Mouse (Mus musculus) T-helper 17 cell (primary cell): ENCODE results near the gene Unc5a.

Experiments
- in situ Hi-C, 2 experiments: fragments of 300-600 bp; cut with MboI, MseI; formaldehyde crosslinking; loops; 1 replicate in 1 of 2; 2 replicates in 1 of 2; pipeline ENCODE4 v1.15.1; 2025; ENCODE audit warnings: high pct_unique_total_duplicates in 2 of 2

The Unc5a gene

GRCm38 (mm10) chr13:55002090-55002489, 52.9 kb downstream of the Unc5a start:
- in situ Hi-C loops = no loop called here

GRCm38 (mm10) chr13:55004646-55005045, 55.4 kb downstream of the Unc5a start:
- in situ Hi-C loops = no loop called here

GRCm38 (mm10) chr13:55005691-55006414, 56.6 kb downstream of the Unc5a start:
- in situ Hi-C loops = no loop called here

DNA sequence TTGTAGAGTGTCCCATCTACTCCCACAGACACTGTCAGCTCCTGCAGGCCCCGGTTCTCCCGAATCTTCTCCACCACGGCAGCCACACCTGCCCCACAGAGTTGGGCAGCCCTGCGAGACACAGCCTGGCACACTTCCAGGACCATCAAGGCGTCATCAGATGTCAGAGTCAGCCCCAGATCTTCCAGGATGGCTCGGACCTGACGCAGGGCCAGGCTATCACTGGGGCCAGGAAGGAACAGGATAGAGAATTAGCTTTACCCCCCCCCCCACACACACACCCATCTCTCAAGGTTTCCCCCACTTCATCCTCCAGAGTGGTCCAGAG, 57.2 kb downstream of the Unc5a start:
- in situ Hi-C loops = no loop called here

DNA sequence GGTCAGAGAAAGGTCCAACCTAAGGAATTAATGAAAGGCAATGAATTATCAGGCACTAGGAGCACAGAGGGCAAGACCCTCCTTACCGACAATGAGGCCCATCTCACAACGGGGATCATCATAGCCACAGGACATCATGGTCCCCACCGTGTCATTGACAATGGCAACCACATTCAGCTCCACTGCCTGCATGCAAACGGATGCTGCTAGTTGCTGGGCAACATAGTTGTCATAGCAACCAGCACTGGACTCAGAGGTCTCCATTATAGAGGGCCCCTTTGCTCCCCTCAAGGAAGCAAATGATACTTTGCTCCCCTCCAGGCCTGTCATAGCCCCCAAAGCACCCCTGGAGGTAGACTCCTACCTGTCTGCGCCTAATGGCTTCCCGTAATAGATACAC, 59.4 kb downstream of the Unc5a start:
- in situ Hi-C loops = no loop called here

DNA sequence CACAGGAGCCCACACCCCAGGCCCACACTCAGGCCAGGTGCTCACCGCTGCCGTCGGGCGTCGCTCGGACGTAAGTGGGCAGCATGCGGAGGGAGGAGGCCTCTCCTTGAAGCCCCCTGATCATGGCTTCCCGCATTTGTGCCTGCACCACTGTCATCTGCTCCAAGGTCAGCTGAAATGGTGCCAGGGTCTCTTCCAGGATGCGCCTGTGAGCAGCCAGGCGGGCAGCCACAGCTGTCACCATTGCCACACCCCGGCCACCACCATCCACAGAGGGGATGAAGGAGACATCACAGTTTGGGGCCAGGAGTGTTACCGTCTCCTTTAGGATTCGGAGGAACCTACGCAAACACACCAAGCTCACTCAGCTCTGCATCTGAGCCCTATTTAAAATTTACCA, 61.9 kb downstream of the Unc5a start:
- in situ Hi-C loops = no loop called here

GRCm38 (mm10) chr13:55011981-55012478, 62.8 kb downstream of the Unc5a start:
- in situ Hi-C loops = no loop called here

GRCm38 (mm10) chr13:55013702-55014344, 64.6 kb downstream of the Unc5a start:
- in situ Hi-C loops = no loop called here

DNA sequence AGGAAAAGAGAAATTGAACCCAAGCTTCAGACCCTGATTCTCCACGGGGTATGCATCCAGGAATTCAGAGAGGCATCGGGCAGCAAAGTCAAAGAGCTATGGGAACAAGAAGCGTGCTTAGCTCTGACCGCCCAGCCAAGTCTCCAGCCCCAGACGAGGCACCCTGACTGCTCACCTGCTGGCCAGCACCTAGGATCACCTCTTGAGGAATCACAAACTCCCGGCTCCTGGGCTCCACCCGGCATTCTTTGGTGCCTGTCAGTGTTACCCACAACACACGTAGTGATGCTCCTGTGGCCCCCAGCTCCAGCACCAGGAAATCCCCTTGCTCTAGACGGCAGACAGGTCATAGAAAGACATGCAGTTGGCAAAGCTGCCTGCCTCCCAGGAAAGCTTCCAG, 65.2 kb downstream of the Unc5a start:
- in situ Hi-C loops = no loop called here

DNA sequence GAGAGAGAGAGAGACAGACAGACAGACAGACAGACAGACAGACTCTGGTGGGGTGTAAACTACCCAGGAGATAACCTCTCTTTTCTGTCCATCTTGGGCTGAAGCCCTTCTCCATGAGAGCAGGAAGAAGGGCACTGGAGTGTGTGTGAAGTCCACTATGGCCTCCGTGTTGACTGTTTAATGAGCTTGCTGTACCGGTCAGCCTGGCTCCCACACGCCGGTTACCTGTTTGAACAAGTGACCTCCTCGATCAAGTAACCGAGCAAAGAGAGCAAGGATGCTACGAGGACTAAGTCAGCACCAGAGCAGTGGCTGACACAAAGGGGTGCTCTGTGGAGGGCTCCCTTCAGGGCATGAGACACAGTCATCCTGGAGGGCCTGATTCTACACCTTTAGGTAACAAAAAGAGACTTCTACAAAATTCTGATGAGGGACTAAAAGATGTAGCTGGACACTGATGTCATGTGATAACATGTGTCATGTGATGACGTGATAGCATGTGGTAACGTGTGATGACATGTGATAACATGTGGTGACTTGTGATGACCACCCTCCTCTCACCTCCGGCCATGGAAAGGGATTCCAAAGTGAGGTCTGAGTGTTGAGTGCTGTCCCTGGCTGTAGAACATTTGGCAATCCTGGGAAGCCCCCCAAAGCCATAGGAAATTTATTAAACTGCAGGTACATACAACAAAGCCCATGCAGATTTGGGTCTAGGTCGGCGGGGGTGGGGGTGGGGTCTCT, 68.1 kb downstream of the Unc5a start:
- in situ Hi-C loops = no loop called here

DNA sequence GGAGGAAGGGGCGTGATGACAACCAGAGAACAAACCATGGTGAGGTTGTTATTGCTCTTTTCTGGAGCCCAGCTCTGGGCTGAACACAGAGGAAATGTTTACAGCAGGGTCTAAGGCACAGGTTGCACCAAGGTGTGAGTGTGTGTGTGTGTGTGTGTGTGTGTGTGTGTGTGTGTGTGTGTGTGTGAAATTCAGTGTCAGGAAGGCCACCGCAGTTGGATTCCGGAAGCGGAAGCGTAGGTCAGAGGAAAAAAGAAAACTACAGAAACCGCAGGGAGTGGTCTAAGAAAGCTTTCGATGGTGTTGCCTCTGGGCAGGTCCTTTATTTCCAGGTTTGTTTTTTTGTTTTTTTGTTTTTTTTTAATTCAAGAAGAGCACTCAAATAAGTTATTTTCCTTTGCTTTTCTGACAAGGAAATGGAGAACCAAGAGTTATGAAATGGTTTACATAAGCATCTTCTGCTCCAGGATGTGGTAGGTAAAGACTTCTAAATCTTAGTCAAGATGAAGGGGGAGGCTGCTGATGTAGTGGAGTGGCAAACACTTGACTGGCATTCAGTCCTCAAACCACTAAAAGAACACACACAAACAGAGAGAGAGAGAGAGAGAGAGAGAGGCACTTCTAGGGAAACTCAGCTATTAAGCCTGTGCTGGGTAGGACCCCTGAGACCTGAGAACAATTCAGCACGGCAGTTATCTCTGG, 68.8 kb downstream of the Unc5a start:
- in situ Hi-C loops = no loop called here

- in situ Hi-C loops = no loop called here
These were observed 69.5 kb downstream of the Unc5a start for GRCm38 (mm10) chr13:55018700-55019099.

DNA sequence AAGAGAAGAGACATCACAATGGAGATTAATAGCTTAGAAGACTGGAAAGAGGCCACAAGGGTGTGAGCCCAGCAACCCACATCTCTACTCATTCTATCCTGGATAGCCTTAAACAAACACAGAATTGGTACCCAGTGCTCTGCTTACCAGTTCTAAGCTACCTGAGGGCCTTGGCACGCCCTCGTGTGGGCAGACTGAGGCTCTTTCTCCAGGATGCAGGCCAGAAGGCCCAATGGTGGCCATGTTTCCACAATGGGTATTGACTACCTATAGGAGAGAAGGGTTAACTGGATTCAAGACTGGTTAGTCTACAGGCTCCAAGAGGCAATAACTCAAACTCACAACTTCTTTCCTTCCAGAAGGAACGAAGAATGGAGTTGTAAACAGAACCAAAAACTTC, 70.0 kb downstream of the Unc5a start:
- in situ Hi-C loops = no loop called here

- in situ Hi-C loops = no loop called here
These were observed 70.8 kb downstream of the Unc5a start for GRCm38 (mm10) chr13:55020051-55020450.

- in situ Hi-C loops = no loop called here
These were observed 72.1 kb downstream of the Unc5a start, which contains the start of gene Hk3 for GRCm38 (mm10) chr13:55021194-55021779. Gene Hk3, minus strand, starts transcription at chr13:55021385.

DNA sequence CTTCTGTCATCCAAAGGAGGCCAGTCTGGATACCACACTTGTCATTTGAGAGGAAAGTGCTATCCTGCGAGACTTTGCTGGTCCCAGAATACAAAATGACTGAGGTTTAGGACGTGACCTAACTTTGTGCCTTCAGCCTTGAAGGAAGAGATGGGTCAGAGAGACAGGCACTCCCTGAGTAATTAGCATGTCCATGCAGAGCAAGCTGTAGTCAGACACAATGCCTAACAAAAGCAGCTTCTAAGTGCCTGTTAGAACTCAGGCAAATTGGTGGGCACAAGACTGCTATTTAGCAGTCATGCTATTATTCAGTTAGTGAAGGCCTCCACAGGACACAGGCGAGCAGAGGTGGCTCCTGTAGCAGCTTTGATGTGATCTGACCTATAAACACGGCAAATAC, 73.0 kb downstream of the Unc5a start:
- in situ Hi-C loops = no loop called here

- in situ Hi-C loops = no loop called here
These were observed 73.5 kb downstream of the Unc5a start for GRCm38 (mm10) chr13:55022715-55023114.

DNA sequence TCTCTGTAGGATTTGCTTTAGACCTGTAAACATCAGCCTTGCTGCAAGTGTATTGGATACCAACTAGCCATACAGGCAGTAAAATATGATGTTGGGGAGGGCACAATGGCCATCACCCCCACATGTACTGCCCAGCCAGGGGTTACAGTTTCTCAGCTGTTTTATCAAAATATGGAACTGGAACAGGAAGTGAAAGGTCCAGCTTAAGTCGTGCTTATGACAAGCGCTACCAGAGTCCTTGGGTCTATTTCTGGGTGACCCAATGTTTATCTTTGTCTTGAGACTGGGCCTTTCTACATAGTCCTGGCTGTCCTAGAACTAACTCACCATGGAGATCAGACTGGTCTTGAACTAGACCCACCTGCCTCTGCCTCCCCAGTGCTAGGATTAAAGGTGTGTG, 75.0 kb downstream of the Unc5a start:
- in situ Hi-C loops = no loop called here

- in situ Hi-C loops = no loop called here
These were observed 90.8 kb downstream of the Unc5a start for GRCm38 (mm10) chr13:55040016-55040415.

DNA sequence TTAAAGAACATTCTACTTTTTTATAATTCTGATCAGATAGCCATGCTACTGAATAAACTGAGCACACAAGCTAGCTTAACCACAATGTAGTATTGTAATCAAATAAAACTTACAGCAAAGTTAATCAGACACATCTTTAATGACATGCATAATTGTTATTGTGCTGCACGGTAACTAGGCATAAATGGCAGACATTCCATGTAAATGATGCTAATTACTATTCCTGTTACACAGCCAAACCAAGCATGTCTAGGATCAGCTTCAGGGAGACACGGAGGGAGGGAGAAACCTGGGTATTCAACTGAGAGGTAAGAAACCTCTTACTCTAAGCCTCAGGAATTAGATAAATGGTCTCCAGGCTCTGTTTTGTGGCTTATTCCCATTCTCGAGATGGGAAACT, 98.5 kb downstream of the Unc5a start:
- in situ Hi-C loops = no loop called here
